Mouse (Mus musculus) liver, embryonic 14.5 days (tissue): Measurements from ENCODE around the gene Mroh9.

Experiments used
- CTCF ChIP-seq: IDR thresholded peaks from 2 replicates; pipeline ENCODE4 v1.5.1; 2016; ENCODE audit warnings: antibody characterized with exemption, low read depth, control low read depth
- EP300 ChIP-seq: IDR thresholded peaks from 2 replicates; pipeline ENCODE4 v1.6.1; 2016; ENCODE audit warnings: antibody characterized with exemption, low read depth

GRCm38 (mm10) chr1:163091438-163092155 is 6.1 kb upstream of the Mroh9 start:
- TF ChIP-seq CTCF (peak; percentile 25; the same call in 1 of the 2 replicates), EP300 (no peak)
